Mouse (Mus musculus): ENCODE results near the gene Crim1.

Crim1 gene

GRCm38 (mm10) chr17:78374756-78375155 lies 174.7 kb downstream of the Crim1 start:
- DNase-seq (ENCODE audit: low read depth, low spot score): no peak

- DNase-seq (ENCODE audit: low read depth, low spot score): no peak
Measured at GRCm38 (mm10) chr17:78376587-78376986, 176.5 kb downstream of the Crim1 start.

- no peak for DNase-seq (ENCODE audit: low read depth, low spot score)
Measured at GRCm38 (mm10) chr17:78379079-78379729, 179.2 kb downstream of the Crim1 start.

GRCm38 (mm10) chr17:78379730-78380245 lies 179.7 kb downstream of the Crim1 start:
- no peak for DNase-seq (ENCODE audit: low read depth, low spot score)

GRCm38 (mm10) chr17:78382321-78382720 lies 182.3 kb downstream of the Crim1 start:
- no peak for DNase-seq (ENCODE audit: low read depth, low spot score)

- DNase-seq (ENCODE audit: low read depth, low spot score): no peak
Measured at GRCm38 (mm10) chr17:78387665-78388064, 187.6 kb downstream of the Crim1 start.

- no peak for DNase-seq (ENCODE audit: low read depth, low spot score)
Measured at GRCm38 (mm10) chr17:78388101-78388847, 188.2 kb downstream of the Crim1 start.

GRCm38 (mm10) chr17:78389573-78389972 lies 189.5 kb downstream of the Crim1 start:
- DNase-seq (ENCODE audit: low read depth, low spot score): no peak

- no peak for DNase-seq (ENCODE audit: low read depth, low spot score)
Measured at GRCm38 (mm10) chr17:78392401-78393087, 192.5 kb downstream of the Crim1 start.

- DNase-seq (ENCODE audit: low read depth, low spot score): no peak
Measured at GRCm38 (mm10) chr17:78400130-78400840, 200.2 kb downstream of the Crim1 start.

GRCm38 (mm10) chr17:78401311-78401710 lies 201.3 kb downstream of the Crim1 start:
- no peak for DNase-seq (ENCODE audit: low read depth, low spot score)

GRCm38 (mm10) chr17:78401713-78402112 lies 201.7 kb downstream of the Crim1 start:
- DNase-seq (ENCODE audit: low read depth, low spot score): no peak

GRCm38 (mm10) chr17:78402174-78402573 lies 202.1 kb downstream of the Crim1 start:
- no peak for DNase-seq (ENCODE audit: low read depth, low spot score)

- DNase-seq (ENCODE audit: low read depth, low spot score): no peak
Measured at GRCm38 (mm10) chr17:78403229-78403628, 203.2 kb downstream of the Crim1 start.

- DNase-seq (ENCODE audit: low read depth, low spot score): no peak
Measured at GRCm38 (mm10) chr17:78403804-78404203, 203.8 kb downstream of the Crim1 start.

- DNase-seq (ENCODE audit: low read depth, low spot score): no peak
Measured at GRCm38 (mm10) chr17:78405336-78405735, 205.3 kb downstream of the Crim1 start.

- DNase-seq (ENCODE audit: low read depth, low spot score): no peak
Measured at GRCm38 (mm10) chr17:78406854-78407253, 206.8 kb downstream of the Crim1 start.

- DNase-seq (ENCODE audit: low read depth, low spot score): no peak
Measured at GRCm38 (mm10) chr17:78407581-78407980, 207.5 kb downstream of the Crim1 start.

- no peak for DNase-seq (ENCODE audit: low read depth, low spot score)
Measured at GRCm38 (mm10) chr17:78408386-78408785, 208.3 kb downstream of the Crim1 start.

- no peak for DNase-seq (ENCODE audit: low read depth, low spot score)
Measured at GRCm38 (mm10) chr17:78409900-78410299, 209.9 kb downstream of the Crim1 start.

- DNase-seq (ENCODE audit: low read depth, low spot score): no peak
Measured at GRCm38 (mm10) chr17:78415255-78415654, 215.2 kb downstream of the Crim1 start.

Data from retina, postnatal 7 days (tissue).